12 mouse cellular contexts compared by ENCODE assay signal in the genomic region with DNA sequence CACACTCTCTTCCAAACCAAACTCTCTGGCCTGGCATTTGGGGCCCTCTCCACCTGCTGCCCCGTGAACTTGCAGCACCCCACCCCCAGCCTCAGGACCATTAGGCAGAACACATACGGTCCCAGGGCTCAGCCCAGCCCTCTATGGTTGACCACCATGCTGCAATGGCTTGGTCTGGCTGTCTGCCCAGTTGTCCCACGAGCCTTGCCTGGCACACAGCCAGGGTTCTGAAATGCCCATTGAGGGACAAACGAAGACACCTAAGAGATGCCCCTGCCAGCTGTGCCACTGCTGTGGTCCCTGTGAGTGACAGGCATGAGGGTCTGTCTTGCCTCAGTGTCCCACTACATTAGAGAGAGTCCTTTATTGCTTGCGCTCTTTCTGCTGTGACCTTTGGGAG. TPM values are rescaled to one million over a fixed set of nuclear protein-coding genes. Genes with fewer than 3 reads are reported as not detected.
DNase-seq lines count a peak whose midpoint lies in the region; TF ChIP-seq lines count a peak whose summit lies in the region.
"Had no signal": no experiment of that assay in that cellular context is flagged by ENCODE, and none has a peak within 500 bp of the region (broad histone marks: within the 10 kb centered on the region; RNA-seq: fewer than 3 reads in every experiment).

No protein-coding gene starts in this region.

- H3K27ac ChIP-seq in kidney, adult 2 months (ENCODE audit: insufficient read depth, low read depth, low read length) = no peak overlapping the region
- H3K27ac ChIP-seq: heart, embryonic 13.5 days; liver, embryonic 14.5 days had no signal

- TF ChIP-seq CTCF in kidney, adult 2 months (conservative IDR thresholded peaks at IDR 0.05; ENCODE audit: insufficient read depth, insufficient read length, low read depth, low read length) = no peak

- H3K4me1 ChIP-seq in kidney, adult 2 months (ENCODE audit: control insufficient read depth, insufficient read depth, low read length) = no peaks in the 10 kb centered on the region
- H3K4me1 ChIP-seq: heart, embryonic 13.5 days had no signal

- H3K36me3 ChIP-seq in kidney, adult 2 months (ENCODE audit: control insufficient read depth, insufficient read depth, low read length) = no peaks in the 10 kb centered on the region
- H3K36me3 ChIP-seq: heart, embryonic 13.5 days had no signal

- peak; percentile 58 for DNase-seq in kidney, postnatal 10 days
- no peak for DNase-seq in kidney, adult 2 months
- peak; percentile 59 for DNase-seq in retina, postnatal 1 day
- no peak for DNase-seq in retina, embryonic 14.5 days (ENCODE audit: low spot score)
- peak; percentile 43 to 59 for DNase-seq in adrenal gland, postnatal 36 days
- DNase-seq in lung, postnatal 4 days = peak; percentile 43 to 61
- no peak for DNase-seq in frontal cortex, postnatal 36 days (ENCODE audit: low spot score in 2 of 2)
- DNase-seq: cerebellum, adult 18-20 months; gastrocnemius, postnatal 10 days; thymus, adult 2 months had no signal

- no peak for TF ChIP-seq POLR2A in kidney, adult 2 months (IDR thresholded peaks at IDR 0.05; ENCODE audit: low read depth, low read length)

- no peaks in the 10 kb centered on the region for H3K27me3 ChIP-seq in kidney, adult 2 months (replicated peaks; ENCODE audit: control insufficient read depth, insufficient read depth, low read length)

- 55% methylated on average over 5 of the region's 5 CpGs for WGBS in kidney, adult 2 months

- H3K4me3 ChIP-seq in kidney, adult 2 months (ENCODE audit: insufficient read depth, low read depth, low read length) = no peak overlapping the region
- H3K4me3 ChIP-seq: heart, embryonic 13.5 days had no signal

RNA-seq across cellular contexts. Expression of gene Prkrip1, which starts 17.2 kb away (rescaled TPM):
- 9.0 and 14.1 TPM in 2 replicates for polyA plus RNA-seq in kidney, adult 2 months (2012; rRNA removed)
- total RNA-seq in adrenal gland, postnatal 36 days (2021) = 10 to 100 TPM; 36.2 to 46.0 TPM

RNA-seq across cellular contexts. Expression of gene Sh2b2, which starts 30.4 kb away (rescaled TPM):
- polyA plus RNA-seq in kidney, adult 2 months (2012; rRNA removed) = 7.5 and 8.7 TPM in 2 replicates
- total RNA-seq in adrenal gland, postnatal 36 days (2021) = 10 to 100 TPM; 19.7 to 21.0 TPM

RNA-seq across cellular contexts. Expression of gene Orai2, which starts 45.4 kb away (rescaled TPM):
- polyA plus RNA-seq in kidney, adult 2 months (2012; rRNA removed) = 9.7 and 12.7 TPM in 2 replicates
- 1 to 10 TPM; 2.8 to 3.0 TPM for total RNA-seq in adrenal gland, postnatal 36 days (2021)

Comparison
In these comparisons a context has a peak if more than half of its experiments do, and no peak if none do; other contexts are left out.
1. DNase-seq: peak in kidney, postnatal 10 days (single experiment), retina, postnatal 1 day (single experiment), adrenal gland, postnatal 36 days (2 of 2) and lung, postnatal 4 days (2 of 2); none in kidney, adult 2 months (single experiment), retina, embryonic 14.5 days (single experiment) and frontal cortex, postnatal 36 days (0 of 2).